Mouse (Mus musculus): ENCODE measurements around the gene Cabin1. TPM values are rescaled to one million over a fixed set of nuclear protein-coding genes. Genes with fewer than 3 reads are reported as not detected.

Cabin1 gene
- total and polyA plus RNA-seq, 3 experiments, result 27.2 to 115 (median 54.9) TPM

- no peak for TF ChIP-seq NRF1 (IDR thresholded peaks at IDR 0.05; ENCODE audit: insufficient read depth, low read depth, low read length, poor library complexity, severe bottlenecking)
- TF ChIP-seq RCOR1 (IDR thresholded peaks at IDR 0.05; ENCODE audit: low read depth, low read length), result no peak
- no peak for TF ChIP-seq SMC3 (IDR thresholded peaks at IDR 0.05; ENCODE audit: low read depth, low read length)
- TF ChIP-seq MAZ (IDR thresholded peaks at IDR 0.05; ENCODE audit: low read depth, low read length), result no peak
- H3K4me1 ChIP-seq (ENCODE audit: control insufficient read depth in 1 of 2, insufficient read depth in 2 of 2, low read length in 2 of 2), result no peaks in the 10 kb centered on the region
Observed at GRCm38 (mm10) chr10:75626991-75627390, 137.2 kb downstream of the Cabin1 start.

DNA sequence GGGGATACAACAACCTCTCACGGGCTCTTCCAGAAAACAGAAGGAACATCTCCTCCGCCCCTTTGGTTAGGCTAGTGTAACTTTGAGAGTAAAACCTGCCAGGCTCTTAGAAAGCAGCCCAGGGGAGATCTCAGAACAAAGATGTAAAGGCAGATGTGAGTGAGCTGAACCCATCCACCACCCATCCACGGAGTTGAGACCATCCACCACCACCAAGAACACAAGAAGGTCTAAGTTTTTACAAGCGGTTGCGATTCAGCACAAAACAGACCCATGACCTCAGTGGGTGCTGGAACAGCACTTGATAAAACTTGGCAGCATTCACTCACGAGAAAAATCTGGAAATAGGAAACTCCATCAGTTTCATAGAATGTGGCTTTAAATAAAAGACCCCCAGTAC lies 138.2 kb downstream of the Cabin1 start:
- Histone ChIP-seq H3K27me3 (ENCODE audit: control insufficient read depth in 1 of 2, insufficient read depth in 2 of 2, low read length in 2 of 2) (no peaks in the 10 kb centered on the region; a peak in 2 of 4 replicates), H3K79me2 (ENCODE audit: control insufficient read depth, insufficient read depth, low read length, poor library complexity) (no peaks in the 10 kb centered on the region), H3K9me3 (replicated peaks; ENCODE audit: insufficient read depth, low read length) (no peaks in the 10 kb centered on the region), H3K9ac (ENCODE audit: control insufficient read depth, low read depth, low read length, poor library complexity, severe bottlenecking) (no peak overlapping the region), H3K4me3 (ENCODE audit: control insufficient read depth in 1 of 2, insufficient read depth in 1 of 2, low read depth in 2 of 2, low read length in 2 of 2) (no peak overlapping the region), H3K4me1 (ENCODE audit: control insufficient read depth in 1 of 2, insufficient read depth in 2 of 2, low read length in 2 of 2) (no peaks in the 10 kb centered on the region), H3K36me3 (ENCODE audit: control insufficient read depth in 1 of 2, insufficient read depth in 2 of 2, low read length in 2 of 2) (no peaks in the 10 kb centered on the region), H3K27ac (ENCODE audit: control insufficient read depth, low read depth, low read length) (no peak overlapping the region)
- no peak for DNase-seq (ENCODE audit: low read depth, low spot score)
- no peak for TF ChIP-seq MYC (IDR thresholded peaks at IDR 0.05; ENCODE audit: low read depth, low read length)
- TF ChIP-seq USF2 (IDR thresholded peaks at IDR 0.05; ENCODE audit: borderline replicate concordance in 1 of 2, insufficient read depth in 1 of 2, low read depth in 1 of 2, low read length in 2 of 2), result no peak
- no peak for TF ChIP-seq E2F4 (IDR thresholded peaks at IDR 0.05; ENCODE audit: borderline replicate concordance, low read depth, low read length)
- no peak for TF ChIP-seq SIN3A (IDR thresholded peaks at IDR 0.05; ENCODE audit: low read length)
- no peak for TF ChIP-seq UBTF (IDR thresholded peaks at IDR 0.05; ENCODE audit: borderline replicate concordance, insufficient read depth, low read depth, low read length)
- no peak for TF ChIP-seq POLR2A (IDR thresholded peaks at IDR 0.05; ENCODE audit: control insufficient read depth in 1 of 2, insufficient read depth in 1 of 2, low read depth in 1 of 2, low read length in 2 of 2, poor library complexity in 1 of 2)
- no peak for TF ChIP-seq ZC3H11A (IDR thresholded peaks at IDR 0.05; ENCODE audit: low read depth, low read length)
- no peak for TF ChIP-seq MAX (IDR thresholded peaks at IDR 0.05; ENCODE audit: low read length)
- TF ChIP-seq USF1 (IDR thresholded peaks at IDR 0.05; ENCODE audit: low read depth, low read length), result no peak
- no peak for TF ChIP-seq GABPA (IDR thresholded peaks at IDR 0.05; ENCODE audit: low read depth, low read length)
- no peak for TF ChIP-seq ZNF384 (IDR thresholded peaks at IDR 0.05; ENCODE audit: low read depth, low read length)
- no peak for TF ChIP-seq ZKSCAN1 (IDR thresholded peaks at IDR 0.05; ENCODE audit: low read depth, low read length)
- TF ChIP-seq POLR2AphosphoS2 (IDR thresholded peaks at IDR 0.05; ENCODE audit: low read length), result no peak
- TF ChIP-seq ELF1 (IDR thresholded peaks at IDR 0.05; ENCODE audit: low read depth, low read length), result no peak
- no peak for TF ChIP-seq EP300 (IDR thresholded peaks at IDR 0.05; ENCODE audit: low read depth in 1 of 2, low read length in 2 of 2)
- no peak for TF ChIP-seq HCFC1 (IDR thresholded peaks at IDR 0.05; ENCODE audit: low read depth, low read length)
- no peak for TF ChIP-seq JUND (IDR thresholded peaks at IDR 0.05; ENCODE audit: low read depth, low read length)
- TF ChIP-seq MAFK (IDR thresholded peaks at IDR 0.05; ENCODE audit: borderline replicate concordance, low read depth, low read length), result no peak
- TF ChIP-seq TAL1 (IDR thresholded peaks at IDR 0.05; ENCODE audit: low read length), result no peak

More at GRCm38 (mm10) chr10:75626991-75627390, 137.2 kb downstream of the Cabin1 start:
- Histone ChIP-seq H3K27me3 (ENCODE audit: control insufficient read depth in 1 of 2, insufficient read depth in 2 of 2, low read length in 2 of 2) (no peaks in the 10 kb centered on the region; a peak in 2 of 4 replicates), H3K36me3 (ENCODE audit: control insufficient read depth in 1 of 2, insufficient read depth in 2 of 2, low read length in 2 of 2) (no peaks in the 10 kb centered on the region), H3K79me2 (ENCODE audit: control insufficient read depth, insufficient read depth, low read length, poor library complexity) (no peaks in the 10 kb centered on the region), H3K27ac (ENCODE audit: control insufficient read depth, low read depth, low read length) (no peak overlapping the region), H3K9me3 (replicated peaks; ENCODE audit: insufficient read depth, low read length) (no peaks in the 10 kb centered on the region), H3K4me3 (ENCODE audit: control insufficient read depth in 1 of 2, insufficient read depth in 1 of 2, low read depth in 2 of 2, low read length in 2 of 2) (no peak overlapping the region), H3K9ac (ENCODE audit: control insufficient read depth, low read depth, low read length, poor library complexity, severe bottlenecking) (no peak overlapping the region)
- no peak for DNase-seq (ENCODE audit: low read depth, low spot score)
